Mouse (Mus musculus): Measurements from ENCODE around the gene Myl4.

DNA sequence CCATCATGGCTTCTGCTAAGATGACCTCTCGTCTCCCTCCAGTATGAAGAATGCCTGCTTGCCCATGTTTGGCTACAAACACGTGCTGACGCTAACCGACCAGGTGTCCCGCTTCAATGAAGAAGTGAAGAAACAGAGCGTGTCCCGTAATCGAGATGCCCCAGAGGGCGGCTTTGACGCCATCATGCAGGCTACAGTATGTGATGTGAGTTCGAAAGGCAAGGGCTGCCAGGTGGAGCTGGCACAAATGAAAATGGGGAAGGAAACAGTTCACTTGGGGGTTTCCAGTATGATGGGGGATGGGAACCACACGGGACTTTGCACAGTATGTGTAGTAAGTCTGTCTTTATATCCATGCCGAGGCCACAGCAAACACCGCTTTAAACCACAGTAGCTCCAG is 86.5 kb downstream of the Myl4 start:
- TF ChIP-seq HCFC1 (IDR thresholded peaks at IDR 0.05; ENCODE audit: borderline replicate concordance, insufficient read depth, low read length), result no peak
- TF ChIP-seq MAFK (IDR thresholded peaks at IDR 0.05; ENCODE audit: insufficient read depth, low read depth, low read length), result no peak
- no peak for TF ChIP-seq ZNF384 (IDR thresholded peaks at IDR 0.05; ENCODE audit: low read depth, low read length)
